Mouse (Mus musculus): ENCODE measurements around the gene Arhgap8. TPM values are rescaled to one million over a fixed set of nuclear protein-coding genes. Genes with fewer than 3 reads are reported as not detected.

Arhgap8 gene
- polyA plus RNA-seq, 1 experiment: 16.0 TPM

GRCm38 (mm10) chr15:84682206-84682605, 37.6 kb upstream of the Arhgap8 start:
- WGBS: 42% methylated on average over 3 of the region's 3 CpGs
- no peak overlapping the region for H3K27ac ChIP-seq (ENCODE audit: control insufficient read depth, insufficient read depth, low read length)
- H3K4me3 ChIP-seq (ENCODE audit: control insufficient read depth, insufficient read depth, low read length): no peak overlapping the region
- peaks cover 21% of the 10 kb centered on the region for H3K4me1 ChIP-seq (replicated peaks; ENCODE audit: control insufficient read depth, insufficient read depth, low read length)
- no peak for TF ChIP-seq CTCF (IDR thresholded peaks at IDR 0.05; ENCODE audit: borderline replicate concordance, control insufficient read depth, extremely low read depth, insufficient read depth, low read length, poor library complexity)
- no peak for TF ChIP-seq POLR2A (IDR thresholded peaks at IDR 0.05; ENCODE audit: control insufficient read depth, extremely low read depth, insufficient read depth, low read length, poor library complexity)
- H3K36me3 ChIP-seq (ENCODE audit: control insufficient read depth, insufficient read depth, low read length): no peaks in the 10 kb centered on the region
- no peaks in the 10 kb centered on the region; the same call in 1 of the 2 replicates for H3K27me3 ChIP-seq (ENCODE audit: control insufficient read depth, insufficient read depth, low read length)
- DNase-seq: no peak

GRCm38 (mm10) chr15:84682821-84683220, 37.0 kb upstream of the Arhgap8 start:
- 88% methylated on average over 5 of the region's 5 CpGs for WGBS
- no peaks in the 10 kb centered on the region for H3K36me3 ChIP-seq (ENCODE audit: control insufficient read depth, insufficient read depth, low read length)
- peaks cover 21% of the 10 kb centered on the region for H3K4me1 ChIP-seq (replicated peaks; ENCODE audit: control insufficient read depth, insufficient read depth, low read length)
- TF ChIP-seq POLR2A (IDR thresholded peaks at IDR 0.05; ENCODE audit: control insufficient read depth, extremely low read depth, insufficient read depth, low read length, poor library complexity) (no peak), CTCF (IDR thresholded peaks at IDR 0.05; ENCODE audit: borderline replicate concordance, control insufficient read depth, extremely low read depth, insufficient read depth, low read length, poor library complexity) (no peak)
- no peak overlapping the region for H3K27ac ChIP-seq (ENCODE audit: control insufficient read depth, insufficient read depth, low read length)
- H3K4me3 ChIP-seq (ENCODE audit: control insufficient read depth, insufficient read depth, low read length): no peak overlapping the region
- no peak for DNase-seq
- H3K27me3 ChIP-seq (ENCODE audit: control insufficient read depth, insufficient read depth, low read length): no peaks in the 10 kb centered on the region; the same call in 1 of the 2 replicates

DNA sequence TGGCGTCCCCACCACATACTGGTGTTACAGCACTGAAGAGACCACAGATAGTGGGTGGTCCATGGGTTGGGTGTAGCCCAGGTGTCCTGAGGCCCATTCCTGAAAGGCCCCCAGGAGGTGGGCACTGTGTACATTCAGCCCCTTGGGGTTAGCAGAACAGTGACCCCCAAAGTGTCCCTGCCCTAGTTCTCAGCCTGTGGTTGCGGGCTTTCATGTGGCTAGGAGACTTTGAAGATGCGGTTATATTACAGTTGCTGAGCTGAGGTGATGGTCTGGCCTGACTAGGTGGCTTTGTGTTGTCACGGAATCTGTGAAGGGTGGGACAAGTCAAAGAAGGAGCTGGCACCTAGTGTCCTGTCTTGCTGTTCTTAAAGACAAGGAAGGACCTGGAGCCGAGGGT, 35.3 kb upstream of the Arhgap8 start:
- WGBS: 4% methylated on average over 5 of the region's 5 CpGs
- H3K27ac ChIP-seq (ENCODE audit: control insufficient read depth, insufficient read depth, low read length): no peak overlapping the region

DNA sequence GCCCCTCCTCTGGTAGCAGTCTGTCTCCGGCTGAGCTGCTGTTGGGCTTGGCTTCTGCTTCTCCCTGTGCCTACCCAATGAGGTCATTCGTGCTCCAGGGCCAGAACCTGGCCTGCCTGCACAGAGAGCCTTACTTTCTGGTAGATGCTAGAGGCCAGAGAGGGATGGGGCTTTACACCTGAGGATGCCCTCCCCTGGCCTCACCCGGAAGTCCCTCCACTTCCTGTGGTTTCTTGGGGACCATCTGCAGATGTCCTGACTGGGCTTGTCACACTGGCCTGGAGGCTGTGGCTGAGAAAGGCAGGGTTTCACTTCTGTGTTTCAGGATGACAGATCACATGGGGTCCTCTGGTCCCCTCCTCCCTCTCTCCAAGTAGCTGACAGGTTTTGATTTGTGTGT, 34.4 kb upstream of the Arhgap8 start:
- 5% methylated on average over 3 of the region's 3 CpGs for WGBS
- Histone ChIP-seq H3K27ac (ENCODE audit: control insufficient read depth, insufficient read depth, low read length) (no peak overlapping the region), H3K4me3 (ENCODE audit: control insufficient read depth, insufficient read depth, low read length) (no peak overlapping the region), H3K4me1 (replicated peaks; ENCODE audit: control insufficient read depth, insufficient read depth, low read length) (peaks cover 21% of the 10 kb centered on the region), H3K27me3 (ENCODE audit: control insufficient read depth, insufficient read depth, low read length) (no peaks in the 10 kb centered on the region; the same call in 1 of the 2 replicates), H3K36me3 (ENCODE audit: control insufficient read depth, insufficient read depth, low read length) (no peaks in the 10 kb centered on the region)
- TF ChIP-seq CTCF (IDR thresholded peaks at IDR 0.05; ENCODE audit: borderline replicate concordance, control insufficient read depth, extremely low read depth, insufficient read depth, low read length, poor library complexity): no peak
- TF ChIP-seq POLR2A (IDR thresholded peaks at IDR 0.05; ENCODE audit: control insufficient read depth, extremely low read depth, insufficient read depth, low read length, poor library complexity): no peak
- peak; percentile 14 for DNase-seq

More for the DNA sequence above, 35.3 kb upstream of the Arhgap8 start:
- no peak for DNase-seq
- no peak overlapping the region for H3K4me3 ChIP-seq (ENCODE audit: control insufficient read depth, insufficient read depth, low read length)
- H3K4me1 ChIP-seq (replicated peaks; ENCODE audit: control insufficient read depth, insufficient read depth, low read length): peaks cover 21% of the 10 kb centered on the region
- no peak for TF ChIP-seq CTCF (IDR thresholded peaks at IDR 0.05; ENCODE audit: borderline replicate concordance, control insufficient read depth, extremely low read depth, insufficient read depth, low read length, poor library complexity)
- no peak for TF ChIP-seq POLR2A (IDR thresholded peaks at IDR 0.05; ENCODE audit: control insufficient read depth, extremely low read depth, insufficient read depth, low read length, poor library complexity)
- no peaks in the 10 kb centered on the region for H3K36me3 ChIP-seq (ENCODE audit: control insufficient read depth, insufficient read depth, low read length)
- H3K27me3 ChIP-seq (ENCODE audit: control insufficient read depth, insufficient read depth, low read length): no peaks in the 10 kb centered on the region; the same call in 1 of the 2 replicates

- no peaks in the 10 kb centered on the region for H3K36me3 ChIP-seq (ENCODE audit: control insufficient read depth, insufficient read depth, low read length)
- TF ChIP-seq CTCF (IDR thresholded peaks at IDR 0.05; ENCODE audit: borderline replicate concordance, control insufficient read depth, extremely low read depth, insufficient read depth, low read length, poor library complexity) (no peak), POLR2A (IDR thresholded peaks at IDR 0.05; ENCODE audit: control insufficient read depth, extremely low read depth, insufficient read depth, low read length, poor library complexity) (no peak)
- peaks cover 18% of the 10 kb centered on the region for H3K4me1 ChIP-seq (replicated peaks; ENCODE audit: control insufficient read depth, insufficient read depth, low read length)
- H3K27ac ChIP-seq (ENCODE audit: control insufficient read depth, insufficient read depth, low read length): no peak overlapping the region
- H3K27me3 ChIP-seq (ENCODE audit: control insufficient read depth, insufficient read depth, low read length): no peaks in the 10 kb centered on the region
- H3K4me3 ChIP-seq (ENCODE audit: control insufficient read depth, insufficient read depth, low read length): no peak overlapping the region
- WGBS: 97% methylated on average over 14 of the region's 14 CpGs
- DNase-seq: no peak
Observed at GRCm38 (mm10) chr15:84687904-84688303, 31.9 kb upstream of the Arhgap8 start.

DNA sequence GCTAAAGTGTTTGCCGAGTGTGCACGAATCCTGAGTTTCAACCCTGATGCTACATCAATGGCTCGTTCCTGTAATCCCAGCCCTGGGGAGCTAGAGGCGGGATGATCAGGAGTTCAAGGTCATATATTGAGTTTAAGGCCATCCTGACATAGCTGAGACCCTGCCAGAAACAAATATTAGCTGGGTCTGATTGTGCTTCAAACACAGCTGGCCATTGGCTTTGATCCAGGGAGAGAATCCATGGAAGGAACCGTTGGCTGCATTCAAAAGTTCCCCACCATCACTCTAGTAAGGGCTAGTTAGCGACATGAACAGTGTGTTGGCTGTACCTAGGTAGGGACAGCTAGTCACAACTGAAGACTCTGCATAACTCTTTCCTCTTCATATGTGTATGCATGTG, 30.5 kb upstream of the Arhgap8 start:
- TF ChIP-seq CTCF (IDR thresholded peaks at IDR 0.05; ENCODE audit: borderline replicate concordance, control insufficient read depth, extremely low read depth, insufficient read depth, low read length, poor library complexity) (no peak), POLR2A (IDR thresholded peaks at IDR 0.05; ENCODE audit: control insufficient read depth, extremely low read depth, insufficient read depth, low read length, poor library complexity) (no peak)
- DNase-seq: no peak
- H3K27me3 ChIP-seq (ENCODE audit: control insufficient read depth, insufficient read depth, low read length): no peaks in the 10 kb centered on the region
- H3K36me3 ChIP-seq (ENCODE audit: control insufficient read depth, insufficient read depth, low read length): no peaks in the 10 kb centered on the region
- 95% methylated on average over 6 of the region's 6 CpGs for WGBS
- H3K4me1 ChIP-seq (replicated peaks; ENCODE audit: control insufficient read depth, insufficient read depth, low read length): peaks cover 16% of the 10 kb centered on the region
- H3K4me3 ChIP-seq (ENCODE audit: control insufficient read depth, insufficient read depth, low read length): no peak overlapping the region
- H3K27ac ChIP-seq (ENCODE audit: control insufficient read depth, insufficient read depth, low read length): no peak overlapping the region

DNA sequence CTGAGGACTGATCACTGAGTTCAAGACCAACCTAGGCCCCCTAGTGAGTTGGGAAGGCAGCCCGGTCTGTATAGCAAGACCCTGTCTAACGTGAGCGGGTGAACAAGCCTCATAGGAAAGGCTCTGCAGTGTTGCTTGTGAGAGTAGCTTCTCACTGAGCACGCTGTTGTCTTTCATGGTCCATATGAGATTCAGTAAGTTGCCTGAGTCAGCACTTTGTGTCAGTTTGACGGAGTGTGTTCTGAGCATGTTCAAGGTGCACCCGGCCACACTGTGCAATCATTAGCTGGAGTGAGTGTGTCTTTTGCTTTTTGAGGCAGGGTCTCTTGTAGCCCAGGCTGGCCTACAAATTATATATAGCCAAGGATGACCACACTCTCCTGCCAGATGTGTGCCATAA, 28.3 kb upstream of the Arhgap8 start:
- Histone ChIP-seq H3K4me3 (ENCODE audit: control insufficient read depth, insufficient read depth, low read length) (no peak overlapping the region), H3K27ac (ENCODE audit: control insufficient read depth, insufficient read depth, low read length) (no peak overlapping the region), H3K27me3 (ENCODE audit: control insufficient read depth, insufficient read depth, low read length) (no peaks in the 10 kb centered on the region), H3K4me1 (replicated peaks; ENCODE audit: control insufficient read depth, insufficient read depth, low read length) (0 out of 2 replicates have a peak, but pooled peaks cover 2% of the 10 kb centered on the region), H3K36me3 (ENCODE audit: control insufficient read depth, insufficient read depth, low read length) (no peaks in the 10 kb centered on the region)
- 85% methylated on average over 6 of the region's 6 CpGs for WGBS
- TF ChIP-seq POLR2A (IDR thresholded peaks at IDR 0.05; ENCODE audit: control insufficient read depth, extremely low read depth, insufficient read depth, low read length, poor library complexity) (no peak), CTCF (IDR thresholded peaks at IDR 0.05; ENCODE audit: borderline replicate concordance, control insufficient read depth, extremely low read depth, insufficient read depth, low read length, poor library complexity) (no peak)
- DNase-seq: no peak

All from thymus, adult 2 months (tissue).